Mouse (Mus musculus) heart, postnatal 0 days (tissue): ENCODE measurements around the gene Helz.

Experiments used
- CTCF ChIP-seq: IDR thresholded peaks from 2 replicates; pipeline ENCODE4 v1.5.1; 2016; ENCODE audit warnings: antibody characterized with exemption, control low read depth, low read depth
- EP300 ChIP-seq: IDR thresholded peaks from 2 replicates; pipeline ENCODE4 v1.6.1; 2016; ENCODE audit warnings: antibody characterized with exemption, low read depth

- TF ChIP-seq CTCF, result no peak
- no peak for TF ChIP-seq EP300
Measured at GRCm38 (mm10) chr11:107716332-107716938, 168.7 kb downstream of the Helz start, which contains the start of gene Cacng1.
